23 mouse cellular contexts compared by ENCODE assay signal in the genomic region with DNA sequence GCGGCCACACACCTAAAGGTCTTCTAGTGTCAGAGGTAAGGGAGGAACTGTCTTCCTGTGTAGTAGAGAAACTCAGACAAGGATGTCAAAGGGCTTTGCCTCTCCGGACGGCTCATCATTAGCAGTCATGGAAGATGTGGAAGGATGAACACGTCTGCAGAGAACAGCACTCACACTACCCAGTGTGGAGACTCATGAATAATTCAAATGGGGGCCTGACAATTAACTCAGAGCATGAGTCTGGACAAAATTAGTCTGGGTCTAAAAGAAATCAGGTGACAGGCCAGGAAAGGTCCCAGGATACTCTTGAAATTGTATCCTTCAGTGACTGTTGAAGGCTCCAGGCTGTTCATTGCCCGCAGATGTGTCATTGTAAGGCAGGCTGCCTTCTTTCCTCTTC. TPM values are rescaled to one million over a fixed set of nuclear protein-coding genes. Genes with fewer than 3 reads are reported as not detected.
A peak's percentile ranks its signal among the peaks of the same experiment; 100 is the strongest.
DNase-seq lines count a peak whose midpoint lies in the region; ATAC-seq and TF ChIP-seq lines count a peak whose summit lies in the region.
"Had no signal": no experiment of that assay in that cellular context is flagged by ENCODE, and none has a peak within 500 bp of the region (broad histone marks: within the 10 kb centered on the region; RNA-seq: fewer than 3 reads in every experiment).

No protein-coding gene starts in this region.

- H3K4me2 ChIP-seq in hindbrain, postnatal 0 days (ENCODE audit: low read depth, low read length) = no peak overlapping the region
- peak overlapping the region; percentile 11; the same call in 1 of the 2 replicates for H3K4me2 ChIP-seq in embryonic facial prominence, embryonic 13.5 days
- H3K4me2 ChIP-seq in midbrain, embryonic 14.5 days (ENCODE audit: low read length) = no peak overlapping the region
- no peak overlapping the region for H3K4me2 ChIP-seq in heart, embryonic 12.5 days
- H3K4me2 ChIP-seq: limb, embryonic 13.5 days; liver, embryonic 13.5 days; lung, embryonic 14.5 days had no signal

- peak overlapping the region; percentile 57; the same call in 1 of the 2 replicates for H3K27ac ChIP-seq in hindbrain, embryonic 10.5 days
- H3K27ac ChIP-seq in hindbrain, postnatal 0 days = no peak overlapping the region
- H3K27ac ChIP-seq in embryonic facial prominence, embryonic 13.5 days = no peak overlapping the region
- no peak overlapping the region for H3K27ac ChIP-seq in midbrain, embryonic 14.5 days (replicated peaks; ENCODE audit: low read depth, low read length)
- no peak overlapping the region for H3K27ac ChIP-seq in heart, embryonic 12.5 days (ENCODE audit: poor library complexity, severe bottlenecking)
- H3K27ac ChIP-seq: limb, embryonic 13.5 days; liver, embryonic 13.5 days had no signal

- DNase-seq in hindbrain, embryonic 10.5 days (ENCODE audit: low spot score) = no peak
- DNase-seq in hindbrain, postnatal 0 days (ENCODE audit: low spot score) = no peak
- peak; percentile 57 for DNase-seq in brain, embryonic 14.5 days (ENCODE audit: low read depth)
- DNase-seq in midbrain, embryonic 14.5 days = no peak
- no peak for DNase-seq in adrenal gland, adult 18-20 months (ENCODE audit: low spot score in 2 of 2)
- DNase-seq: adrenal gland, adult 2 months; cerebellum, adult 8-10 months; gastrocnemius, postnatal 25 days; heart, postnatal 10 days; kidney, adult 2 months; kidney, postnatal 10 days; layer of hippocampus, postnatal 36 days; liver, embryonic 13.5 days; lung, embryonic 14.5 days; lung, postnatal 36 days; right cerebral cortex, postnatal 14 days; spleen, adult 18-20 months; thymus, adult 18-20 months had no signal

- ATAC-seq in hindbrain, postnatal 0 days = no peak
- ATAC-seq in embryonic facial prominence, embryonic 13.5 days (ENCODE audit: insufficient number of reproducible peaks, insufficient read depth, low FRiP score, low TSS enrichment, low read depth) = no peak
- ATAC-seq in midbrain, embryonic 14.5 days (ENCODE audit: low FRiP score, low TSS enrichment) = peak; percentile 49; the same call in 1 of the 2 replicates
- ATAC-seq in heart, embryonic 12.5 days (ENCODE audit: insufficient number of reproducible peaks, low FRiP score) = no peak

- no peak for TF ChIP-seq CTCF in hindbrain, postnatal 0 days (IDR thresholded peaks at IDR 0.05; ENCODE audit: low read depth)
- TF ChIP-seq CTCF in brain, embryonic 14.5 days (IDR thresholded peaks at IDR 0.05; ENCODE audit: borderline replicate concordance, extremely low read depth, insufficient read depth, insufficient read length) = no peak

- H3K9me3 ChIP-seq in hindbrain, embryonic 10.5 days = no peaks in the 10 kb centered on the region
- H3K9me3 ChIP-seq in hindbrain, postnatal 0 days (ENCODE audit: low read length) = no peaks in the 10 kb centered on the region
- H3K9me3 ChIP-seq in embryonic facial prominence, embryonic 13.5 days = no peaks in the 10 kb centered on the region
- no peaks in the 10 kb centered on the region for H3K9me3 ChIP-seq in midbrain, embryonic 14.5 days (ENCODE audit: control insufficient read depth, low read length)
- H3K9me3 ChIP-seq in heart, embryonic 12.5 days (replicated peaks) = no peaks in the 10 kb centered on the region
- H3K9me3 ChIP-seq: limb, embryonic 13.5 days; liver, embryonic 13.5 days had no signal

- 37% methylated on average over 5 of the region's 5 CpGs for WGBS in hindbrain, embryonic 10.5 days
- WGBS in hindbrain, postnatal 0 days = 27% methylated on average over 5 of the region's 5 CpGs
- WGBS in embryonic facial prominence, embryonic 13.5 days = 34% methylated on average over 5 of the region's 5 CpGs
- WGBS in midbrain, embryonic 14.5 days = 31% methylated on average over 5 of the region's 5 CpGs
- 77% methylated on average over 5 of the region's 5 CpGs for WGBS in heart, embryonic 12.5 days

- peaks cover 58% of the 10 kb centered on the region for H3K27me3 ChIP-seq in hindbrain, embryonic 10.5 days (ENCODE audit: insufficient read depth, poor library complexity, severe bottlenecking)
- no peaks in the 10 kb centered on the region for H3K27me3 ChIP-seq in hindbrain, postnatal 0 days (ENCODE audit: insufficient read depth, low read length)
- peaks cover 24% of the 10 kb centered on the region for H3K27me3 ChIP-seq in embryonic facial prominence, embryonic 13.5 days
- peaks cover 8% of the 10 kb centered on the region; the same call in 1 of the 2 replicates for H3K27me3 ChIP-seq in midbrain, embryonic 14.5 days (ENCODE audit: control insufficient read depth, insufficient read depth, low read length)
- H3K27me3 ChIP-seq in heart, embryonic 12.5 days (replicated peaks) = no peaks in the 10 kb centered on the region

- H3K4me1 ChIP-seq in hindbrain, embryonic 10.5 days (replicated peaks) = peaks cover 49% of the 10 kb centered on the region
- no peaks in the 10 kb centered on the region; the same call in 1 of the 2 replicates for H3K4me1 ChIP-seq in hindbrain, postnatal 0 days (ENCODE audit: insufficient read depth, low read length)
- peaks cover 25% of the 10 kb centered on the region for H3K4me1 ChIP-seq in embryonic facial prominence, embryonic 13.5 days
- H3K4me1 ChIP-seq in midbrain, embryonic 14.5 days (ENCODE audit: control insufficient read depth, insufficient read depth, low read length) = peaks cover 4% of the 10 kb centered on the region; the same call in 1 of the 2 replicates
- H3K4me1 ChIP-seq in heart, embryonic 12.5 days (replicated peaks) = peaks cover 41% of the 10 kb centered on the region

- TF ChIP-seq POLR2A in brain, embryonic 14.5 days (IDR thresholded peaks at IDR 0.05; ENCODE audit: borderline replicate concordance, extremely low read depth, insufficient read depth, insufficient read length, poor library complexity, severe bottlenecking) = no peak

- no peak overlapping the region for H3K9ac ChIP-seq in hindbrain, postnatal 0 days (replicated peaks; ENCODE audit: low read length)
- H3K9ac ChIP-seq in embryonic facial prominence, embryonic 13.5 days = no peak overlapping the region
- no peak overlapping the region for H3K9ac ChIP-seq in midbrain, embryonic 14.5 days (replicated peaks; ENCODE audit: low read length)
- H3K9ac ChIP-seq in heart, embryonic 12.5 days = no peak overlapping the region
- H3K9ac ChIP-seq: limb, embryonic 13.5 days; liver, embryonic 13.5 days; lung, embryonic 14.5 days had no signal

- H3K36me3 ChIP-seq in hindbrain, embryonic 10.5 days = no peaks in the 10 kb centered on the region
- H3K36me3 ChIP-seq in hindbrain, postnatal 0 days (ENCODE audit: insufficient read depth, low read length) = no peaks in the 10 kb centered on the region
- H3K36me3 ChIP-seq in embryonic facial prominence, embryonic 13.5 days = no peaks in the 10 kb centered on the region
- H3K36me3 ChIP-seq in midbrain, embryonic 14.5 days (ENCODE audit: control insufficient read depth, insufficient read depth, low read length) = no peaks in the 10 kb centered on the region
- no peaks in the 10 kb centered on the region for H3K36me3 ChIP-seq in heart, embryonic 12.5 days
- H3K36me3 ChIP-seq: limb, embryonic 13.5 days; liver, embryonic 13.5 days had no signal

- H3K4me3 ChIP-seq in hindbrain, embryonic 10.5 days = no peak overlapping the region
- no peak overlapping the region for H3K4me3 ChIP-seq in hindbrain, postnatal 0 days (ENCODE audit: low read length)
- H3K4me3 ChIP-seq in embryonic facial prominence, embryonic 13.5 days = no peak overlapping the region
- H3K4me3 ChIP-seq in midbrain, embryonic 14.5 days (replicated peaks; ENCODE audit: low read depth, low read length) = no peak overlapping the region
- no peak overlapping the region for H3K4me3 ChIP-seq in heart, embryonic 12.5 days
- H3K4me3 ChIP-seq: limb, embryonic 13.5 days; liver, embryonic 13.5 days had no signal

RNA-seq across cellular contexts. Expression of gene E2f8, which starts 9.6 kb away (rescaled TPM):
- polyA plus RNA-seq in hindbrain, embryonic 10.5 days (2016; fragmentation: Nextera tagmentation; extraction: Ambion mirVana) = 15.7 and 17.4 TPM in 2 replicates
- 2.6 and 4.8 TPM in 2 replicates for total RNA-seq in hindbrain, postnatal 0 days (2014; rRNA removed)
- polyA plus RNA-seq in hindbrain, postnatal 0 days (2015; fragmentation: Nextera tagmentation; extraction: Ambion mirVana) = 1.8 and 2.0 TPM in 2 replicates
- polyA plus RNA-seq in brain, embryonic 14.5 days (2012; rRNA removed) = 5.7 and 7.6 TPM in 2 replicates
- polyA plus RNA-seq in embryonic facial prominence, embryonic 13.5 days (2015; fragmentation: Nextera tagmentation; extraction: Ambion mirVana) = 15.7 and 17.3 TPM in 2 replicates
- 1.1 and 2.9 TPM in 2 replicates for polyA plus RNA-seq in midbrain, embryonic 14.5 days (2014; fragmentation: Nextera tagmentation; extraction: Ambion mirVana)
- under 1 TPM; 0.45 to 0.53 TPM for total RNA-seq in adrenal gland, adult 18-20 months (2021)
- polyA plus RNA-seq in heart, embryonic 12.5 days (2016; fragmentation: Nextera tagmentation; extraction: Ambion mirVana) = 23.0 and 24.3 TPM in 2 replicates

RNA-seq across cellular contexts. Expression of gene Nav2, which starts 17.5 kb away (rescaled TPM):
- 19.1 and 25.6 TPM in 2 replicates for polyA plus RNA-seq in hindbrain, embryonic 10.5 days (2016; fragmentation: Nextera tagmentation; extraction: Ambion mirVana)
- total RNA-seq in hindbrain, postnatal 0 days (2014; rRNA removed) = 61.9 and 64.7 TPM in 2 replicates
- 20.1 and 22.1 TPM in 2 replicates for polyA plus RNA-seq in hindbrain, postnatal 0 days (2015; fragmentation: Nextera tagmentation; extraction: Ambion mirVana)
- 10.1 and 28.3 TPM in 2 replicates for polyA plus RNA-seq in brain, embryonic 14.5 days (2012; rRNA removed)
- polyA plus RNA-seq in embryonic facial prominence, embryonic 13.5 days (2015; fragmentation: Nextera tagmentation; extraction: Ambion mirVana) = 22.1 and 22.4 TPM in 2 replicates
- polyA plus RNA-seq in midbrain, embryonic 14.5 days (2014; fragmentation: Nextera tagmentation; extraction: Ambion mirVana) = 22.5 and 23.3 TPM in 2 replicates
- 1 to 10 TPM; 6.1 to 7.5 TPM for total RNA-seq in adrenal gland, adult 18-20 months (2021)
- 28.1 and 34.6 TPM in 2 replicates for polyA plus RNA-seq in heart, embryonic 12.5 days (2016; fragmentation: Nextera tagmentation; extraction: Ambion mirVana)

RNA-seq across cellular contexts. Expression of gene Csrp3, which starts 43.2 kb away (rescaled TPM):
- 0.44 TPM in 1 of 2 replicates, not detected in the other for polyA plus RNA-seq in hindbrain, embryonic 10.5 days (2016; fragmentation: Nextera tagmentation; extraction: Ambion mirVana)
- not detected in 2 replicates for total RNA-seq in hindbrain, postnatal 0 days (2014; rRNA removed)
- not detected in 2 replicates for polyA plus RNA-seq in hindbrain, postnatal 0 days (2015; fragmentation: Nextera tagmentation; extraction: Ambion mirVana)
- polyA plus RNA-seq in brain, embryonic 14.5 days (2012; rRNA removed) = 0.19 TPM in 1 of 2 replicates, not detected in the other
- 3.6 and 6.4 TPM in 2 replicates for polyA plus RNA-seq in embryonic facial prominence, embryonic 13.5 days (2015; fragmentation: Nextera tagmentation; extraction: Ambion mirVana)
- 0.43 and 0.50 TPM in 2 replicates for polyA plus RNA-seq in midbrain, embryonic 14.5 days (2014; fragmentation: Nextera tagmentation; extraction: Ambion mirVana)
- under 1 TPM in 1 of 2 experiments, not detected in 1; 0.38 TPM for total RNA-seq in adrenal gland, adult 18-20 months (2021)
- polyA plus RNA-seq in heart, embryonic 12.5 days (2016; fragmentation: Nextera tagmentation; extraction: Ambion mirVana) = 1,088 and 1,135 TPM in 2 replicates
- total RNA-seq: adrenal gland, adult 2 months; layer of hippocampus, adult 18-20 months; layer of hippocampus, postnatal 36 days; left cerebral cortex, postnatal 14 days had no signal
- polyA plus RNA-seq: adrenal gland, adult 2 months had no signal

Comparison
In these comparisons a context has a peak if more than half of its experiments do, and no peak if none do; other contexts are left out.
1. RNA of gene Csrp3, which starts 43.2 kb away (polyA plus RNA-seq): 1,088 to 1,135 TPM in heart, embryonic 12.5 days; 3.6 to 6.4 TPM in embryonic facial prominence, embryonic 13.5 days, 0.43 to 0.50 TPM in midbrain, embryonic 14.5 days, 0.44 TPM in hindbrain, embryonic 10.5 days, 0.19 TPM in brain, embryonic 14.5 days and not detected in hindbrain, postnatal 0 days; every median in the first group is over 100 times any median in the second.